Mouse (Mus musculus): ENCODE data around the gene Olfr452. TPM values are rescaled to one million over a fixed set of nuclear protein-coding genes. Genes with fewer than 3 reads are reported as not detected.

The Olfr452 gene
- not detected for total RNA-seq (2023)

GRCm38 (mm10) chr6:42784793-42785192 lies at the start of gene Olfr452:
TSS of gene Olfr452 (plus strand) at chr6:42785093.

DNA sequence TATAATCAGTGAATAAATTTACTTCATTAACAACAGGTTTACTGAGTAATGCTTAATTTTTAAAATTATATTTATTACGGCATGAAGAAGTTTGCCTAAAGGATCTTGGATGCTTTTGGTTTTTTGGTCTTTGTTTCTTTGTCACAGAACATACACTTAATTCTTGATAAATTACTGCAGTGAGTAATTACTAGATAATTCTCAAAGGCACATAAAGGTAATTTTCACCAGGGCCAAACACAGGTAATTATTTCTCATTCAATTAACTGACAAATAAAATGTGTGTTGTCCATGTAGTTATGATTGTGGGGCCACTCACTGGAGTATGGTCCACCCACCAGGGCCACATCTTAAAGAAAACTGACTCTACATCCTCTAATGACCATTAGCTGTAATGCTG lies 45.8 kb upstream of the Olfr452 start, which contains the start of gene Olfr453:
TSS of gene Olfr453 (plus strand) at position 301 of the 400 bp plus-strand sequence.

GRCm38 (mm10) chr6:42756104-42756503 lies 28.8 kb upstream of the Olfr452 start, which contains the start of gene Olfr38:
TSS of gene Olfr38 (plus strand) at chr6:42756404.

DNA sequence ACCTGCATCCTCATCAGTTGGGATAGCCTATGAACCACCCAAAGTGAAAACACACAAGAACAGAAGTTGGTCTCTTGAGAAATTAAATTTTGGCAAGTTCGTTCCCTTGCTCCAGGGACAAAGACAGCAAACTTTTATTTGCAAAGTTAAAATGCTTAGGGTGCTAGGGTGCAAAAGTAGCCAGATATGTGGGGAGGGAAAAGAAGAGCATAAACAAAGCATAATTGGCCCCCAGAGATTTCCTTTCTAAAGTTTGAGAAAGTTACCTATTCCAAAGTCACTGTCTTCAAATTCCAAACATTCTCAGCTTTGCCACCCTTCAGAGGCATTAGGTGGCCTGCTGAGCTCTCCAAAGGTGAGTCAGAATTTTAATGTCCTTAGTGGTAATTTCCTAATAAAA lies 26.7 kb downstream of the Olfr452 start, which contains the start of gene Olfr450:
TSS of gene Olfr450 (plus strand) at position 301 of the 400 bp plus-strand sequence.

GRCm38 (mm10) chr6:42834084-42834483 lies 49.2 kb downstream of the Olfr452 start, which contains the start of gene Olfr449:
TSS of gene Olfr449 (plus strand) at chr6:42834384.

Other genes starting within 250 kb of the Olfr452 start
- gene Olfr455, start 237.5 kb upstream of the Olfr452 start, total RNA-seq (2023): not detected
- gene Tcaf3, start 187.4 kb upstream of the Olfr452 start, total RNA-seq (2023): not detected
- not detected for gene Tcaf2, start 139.8 kb upstream of the Olfr452 start, total RNA-seq (2023)
- not detected for gene Tcaf1, start 75.0 kb upstream of the Olfr452 start, total RNA-seq (2023)
- gene Olfr453, start 45.7 kb upstream of the Olfr452 start, total RNA-seq (2023): not detected
- gene Olfr38, start 28.7 kb upstream of the Olfr452 start, total RNA-seq (2023): not detected
- not detected for gene Olfr450, start 26.8 kb downstream of the Olfr452 start, total RNA-seq (2023)
- not detected for gene Olfr449, start 49.3 kb downstream of the Olfr452 start, total RNA-seq (2023)
- not detected for gene Olfr448, start 105.3 kb downstream of the Olfr452 start, total RNA-seq (2023)
- gene Olfr447, start 123.8 kb downstream of the Olfr452 start, total RNA-seq (2023): not detected
- not detected for gene Olfr446, start 136.3 kb downstream of the Olfr452 start, total RNA-seq (2023)
- gene Olfr444, start 164.0 kb downstream of the Olfr452 start, total RNA-seq (2023): not detected